Mouse (Mus musculus): ENCODE results near the gene 4930432M17Rik. TPM values are rescaled to one million over a fixed set of nuclear protein-coding genes. Genes with fewer than 3 reads are reported as not detected.

The 4930432M17Rik gene
- polyA plus RNA-seq, 1 experiment from 2014 or later: not detected

DNA sequence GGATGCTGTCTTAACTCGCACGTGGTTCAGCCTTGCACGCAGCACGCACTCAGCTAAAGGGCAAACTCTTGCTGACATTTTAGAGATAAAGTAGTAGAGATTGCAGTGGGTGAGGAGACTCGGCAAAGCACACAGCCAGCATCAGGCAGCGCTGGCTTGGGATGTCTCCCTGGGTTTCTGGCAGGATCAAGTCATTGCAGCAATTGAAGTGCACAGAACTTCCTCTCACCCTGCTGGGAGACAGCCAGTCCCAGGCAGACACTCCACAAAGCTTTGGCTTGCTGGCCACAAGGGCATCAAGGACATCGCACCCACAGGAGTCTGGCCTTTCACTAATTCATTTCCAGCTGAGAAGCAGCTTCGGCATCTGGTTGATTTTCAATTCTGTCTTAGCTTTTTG, 27.3 kb upstream of the 4930432M17Rik start:
- 63% methylated on average over 8 of the region's 8 CpGs for WGBS
- Histone ChIP-seq H3K27me3 (replicated peaks) (no peaks in the 10 kb centered on the region), H3K9me3 (no peaks in the 10 kb centered on the region), H3K4me3 (replicated peaks) (no peak overlapping the region), H3K9ac (no peak overlapping the region), H3K36me3 (no peaks in the 10 kb centered on the region), H3K4me1 (peaks cover 20% of the 10 kb centered on the region; the same call in 1 of the 2 replicates), H3K27ac (no peak overlapping the region), H3K4me2 (no peak overlapping the region)
- no peak for ATAC-seq (ENCODE audit: insufficient read depth, low FRiP score, low read depth)

DNA sequence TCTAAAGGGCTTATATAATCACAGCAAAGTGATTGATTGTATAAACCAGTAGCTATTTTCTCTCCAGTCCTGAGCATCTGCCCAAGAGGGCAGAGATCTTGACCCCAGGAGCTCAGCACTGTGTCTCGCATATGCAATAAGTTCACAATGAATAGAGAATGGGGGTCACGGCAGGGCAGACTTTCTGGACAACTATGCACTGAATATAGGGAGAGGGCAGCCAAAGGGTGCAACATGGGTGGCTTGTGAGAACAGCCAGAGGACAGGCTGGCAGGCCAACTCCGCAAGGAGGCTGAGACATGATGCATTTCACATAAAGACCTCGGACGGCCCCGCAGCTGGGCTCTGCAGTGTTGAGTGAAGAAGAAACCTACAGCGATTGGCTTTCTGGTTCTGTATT, 25.1 kb upstream of the 4930432M17Rik start:
- Histone ChIP-seq H3K4me3 (replicated peaks) (no peak overlapping the region), H3K36me3 (no peaks in the 10 kb centered on the region), H3K4me1 (peaks cover 25% of the 10 kb centered on the region), H3K9me3 (no peaks in the 10 kb centered on the region), H3K27ac (peak overlapping the region; percentile 82), H3K27me3 (replicated peaks) (no peaks in the 10 kb centered on the region), H3K4me2 (no peak overlapping the region), H3K9ac (no peak overlapping the region)
- no peak for ATAC-seq (ENCODE audit: insufficient read depth, low FRiP score, low read depth)
- WGBS: 53% methylated on average over 7 of the region's 7 CpGs

DNA sequence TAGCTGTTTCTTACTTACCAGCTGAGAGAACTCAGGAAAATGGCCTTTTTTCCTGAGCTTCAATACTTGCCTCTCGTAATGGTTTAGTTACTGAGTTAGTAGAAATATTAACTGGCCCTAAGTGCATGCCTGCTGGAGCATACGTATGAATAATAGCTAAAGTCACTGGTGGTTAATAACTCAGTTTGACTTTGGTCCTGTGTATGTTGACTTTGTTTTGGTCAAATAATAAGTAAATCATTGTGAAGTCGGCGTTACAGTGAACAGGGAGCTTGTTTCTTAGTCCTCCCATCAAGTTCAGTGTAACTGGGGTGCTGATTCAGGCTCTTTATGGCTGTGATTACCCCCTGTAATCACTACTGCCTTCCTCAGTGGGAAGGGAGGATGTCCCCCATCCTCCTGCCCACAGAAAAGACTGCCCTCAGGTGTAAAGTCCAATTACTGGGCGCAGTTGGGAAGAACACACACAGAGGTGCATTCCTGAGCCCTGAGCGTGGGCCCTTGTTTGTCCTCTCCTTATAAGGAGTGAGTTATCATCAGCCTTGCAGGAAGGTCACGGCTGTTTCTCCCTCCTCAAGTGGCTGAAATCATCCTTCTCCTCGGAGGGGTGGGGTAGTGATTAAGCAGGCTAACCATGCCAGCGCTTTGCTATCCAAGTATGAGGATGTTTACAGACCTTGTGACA, 24.1 kb upstream of the 4930432M17Rik start:
- H3K36me3 ChIP-seq: no peaks in the 10 kb centered on the region
- no peak overlapping the region for H3K4me3 ChIP-seq (replicated peaks)
- peak overlapping the region; percentile 82 for H3K27ac ChIP-seq
- H3K4me2 ChIP-seq: no peak overlapping the region
- peak; percentile 82 for ATAC-seq (ENCODE audit: insufficient read depth, low FRiP score, low read depth)
- no peak overlapping the region for H3K9ac ChIP-seq
- peaks cover 28% of the 10 kb centered on the region for H3K4me1 ChIP-seq
- H3K27me3 ChIP-seq (replicated peaks): no peaks in the 10 kb centered on the region
- no peaks in the 10 kb centered on the region for H3K9me3 ChIP-seq
- WGBS: 27% methylated on average over 9 of the region's 9 CpGs

DNA sequence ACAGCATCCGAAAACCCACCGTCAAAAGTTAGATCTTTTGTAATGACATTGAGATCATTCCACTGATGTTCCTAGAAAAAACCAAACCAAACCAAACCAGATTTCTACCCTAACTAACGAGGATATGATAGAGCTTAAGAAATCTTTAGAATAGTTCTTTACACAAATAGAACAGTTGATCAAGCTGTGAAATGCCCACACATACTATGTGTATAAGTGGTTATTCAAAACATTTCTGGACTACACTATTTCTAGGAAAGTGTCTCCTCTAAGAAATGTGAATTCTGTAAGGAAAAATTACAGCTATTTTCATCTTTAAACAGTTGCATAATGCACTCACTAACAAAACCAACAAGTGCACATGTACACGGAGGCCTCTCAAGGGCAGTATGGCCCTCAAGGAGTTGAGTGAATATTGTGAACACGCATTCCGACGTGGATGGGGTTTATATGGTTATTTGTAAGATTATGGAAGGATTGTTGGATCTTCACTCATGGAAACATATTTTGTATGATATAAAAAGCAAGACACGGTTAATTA, 22.3 kb upstream of the 4930432M17Rik start:
- 90% methylated on average over 8 of the region's 8 CpGs for WGBS

DNA sequence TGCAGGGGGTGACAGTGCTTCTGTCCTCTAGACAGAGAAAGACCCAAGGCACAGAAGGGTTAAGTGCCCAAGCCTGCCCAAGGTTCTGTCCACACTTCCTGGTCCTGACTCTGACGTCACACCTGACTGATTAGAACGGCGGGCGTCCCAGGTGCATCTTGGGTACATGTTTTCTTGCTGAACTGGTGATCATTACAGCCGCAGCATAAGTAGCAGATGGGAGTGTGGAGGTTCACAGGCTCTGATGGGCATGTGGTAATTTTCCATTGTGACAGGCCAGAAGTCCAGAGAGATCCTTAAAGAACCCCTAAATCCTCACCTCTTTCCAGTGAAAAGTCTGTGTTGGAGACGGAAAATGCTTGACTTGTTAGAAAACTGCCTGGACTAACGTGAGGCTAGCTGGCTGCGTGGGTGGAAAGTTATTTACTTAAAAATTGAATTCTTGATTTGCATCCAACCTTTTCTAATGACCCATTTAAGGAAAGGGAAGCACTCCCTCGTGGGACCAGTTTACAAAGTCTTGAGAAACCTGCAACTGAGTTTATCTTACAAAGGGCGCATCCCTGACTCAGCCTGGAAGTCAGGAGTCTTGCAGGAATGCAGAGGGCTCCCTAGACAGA, 20.4 kb upstream of the 4930432M17Rik start:
- Histone ChIP-seq H3K4me1 (peaks cover 28% of the 10 kb centered on the region), H3K9ac (no peak overlapping the region), H3K9me3 (no peaks in the 10 kb centered on the region), H3K36me3 (no peaks in the 10 kb centered on the region), H3K27me3 (replicated peaks) (no peaks in the 10 kb centered on the region), H3K4me3 (replicated peaks) (no peak overlapping the region), H3K27ac (peak overlapping the region; percentile 65), H3K4me2 (peak overlapping the region; percentile 25; the same call in 1 of the 2 replicates)
- ATAC-seq (ENCODE audit: insufficient read depth, low FRiP score, low read depth): peak; percentile 56
- 32% methylated on average over 10 of the region's 10 CpGs for WGBS

More for the DNA sequence above, 22.3 kb upstream of the 4930432M17Rik start:
- Histone ChIP-seq H3K9ac (no peak overlapping the region), H3K36me3 (no peaks in the 10 kb centered on the region), H3K4me1 (peaks cover 28% of the 10 kb centered on the region), H3K27ac (no peak overlapping the region), H3K27me3 (replicated peaks) (no peaks in the 10 kb centered on the region), H3K4me3 (replicated peaks) (no peak overlapping the region), H3K9me3 (no peaks in the 10 kb centered on the region), H3K4me2 (no peak overlapping the region)
- no peak for ATAC-seq (ENCODE audit: insufficient read depth, low FRiP score, low read depth)

DNA sequence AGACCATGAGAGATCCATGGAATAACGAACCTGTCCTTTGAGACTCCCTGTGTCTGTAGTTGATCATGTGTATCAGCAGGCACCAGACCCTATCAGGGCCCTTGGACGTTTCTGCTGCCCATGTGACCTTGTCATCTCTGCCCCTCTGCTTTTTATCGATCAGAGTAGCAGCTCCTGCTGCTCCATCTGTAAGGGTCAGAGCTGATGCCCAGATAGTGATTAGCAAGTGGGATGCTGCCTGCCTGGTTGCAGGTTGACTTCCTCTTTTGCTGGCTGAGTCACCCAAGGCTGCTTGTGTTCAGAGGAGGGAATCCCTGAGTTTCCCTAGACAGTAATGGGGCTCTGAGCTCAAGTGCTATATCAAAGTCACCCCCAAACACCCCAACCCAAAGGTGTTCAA, 18.9 kb upstream of the 4930432M17Rik start:
- Histone ChIP-seq H3K27me3 (replicated peaks) (no peaks in the 10 kb centered on the region), H3K9me3 (no peaks in the 10 kb centered on the region), H3K36me3 (no peaks in the 10 kb centered on the region), H3K9ac (no peak overlapping the region), H3K4me3 (replicated peaks) (no peak overlapping the region), H3K4me2 (no peak overlapping the region), H3K4me1 (peaks cover 15% of the 10 kb centered on the region), H3K27ac (no peak overlapping the region)
- no peak for ATAC-seq (ENCODE audit: insufficient read depth, low FRiP score, low read depth)
- 66% methylated on average over 3 of the region's 3 CpGs for WGBS

DNA sequence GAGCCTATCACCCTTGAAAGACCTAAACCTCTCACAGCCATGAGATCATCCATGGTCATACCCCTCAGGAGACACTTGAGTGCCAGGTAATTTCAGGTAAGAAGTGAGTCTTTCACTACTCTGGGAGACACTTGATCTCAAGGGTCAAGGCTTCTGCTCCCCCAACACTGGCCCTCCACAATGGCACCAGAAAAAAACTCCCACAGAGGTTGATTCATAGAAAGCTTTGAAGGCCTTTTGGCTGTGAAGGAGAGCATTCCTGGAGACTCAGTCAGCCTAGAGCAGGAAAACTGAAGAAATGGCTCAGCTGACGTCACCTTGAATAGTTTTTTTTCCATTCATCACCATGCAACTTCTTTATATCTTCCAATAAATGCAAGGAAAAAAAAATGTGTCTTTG, 18.4 kb upstream of the 4930432M17Rik start:
- ATAC-seq (ENCODE audit: insufficient read depth, low FRiP score, low read depth): no peak
- Histone ChIP-seq H3K27ac (no peak overlapping the region), H3K9me3 (no peaks in the 10 kb centered on the region), H3K4me2 (no peak overlapping the region), H3K27me3 (replicated peaks) (no peaks in the 10 kb centered on the region), H3K9ac (no peak overlapping the region), H3K4me1 (peaks cover 11% of the 10 kb centered on the region), H3K36me3 (no peaks in the 10 kb centered on the region), H3K4me3 (replicated peaks) (no peak overlapping the region)
- WGBS: 66% methylated on average over 1 of the region's 1 CpGs

DNA sequence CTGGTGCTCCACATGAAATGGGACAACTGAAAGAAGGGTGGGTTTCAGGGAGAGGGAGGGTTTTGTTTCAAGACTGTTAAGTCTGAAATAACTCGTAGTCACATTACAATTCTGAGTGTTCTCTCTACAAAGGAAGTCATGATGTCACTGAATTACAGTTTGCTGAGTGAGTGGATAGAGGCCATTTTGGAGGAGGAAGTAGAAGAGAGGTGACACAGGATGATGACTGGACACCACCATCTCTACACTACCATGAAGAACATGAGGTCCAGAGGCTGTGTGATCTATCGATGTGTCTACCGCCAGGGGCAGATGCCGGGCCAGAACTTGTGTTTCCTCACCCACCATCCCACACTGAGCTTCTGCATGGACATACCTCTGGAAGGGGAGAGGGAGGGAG, 13.6 kb upstream of the 4930432M17Rik start:
- Histone ChIP-seq H3K9me3 (no peaks in the 10 kb centered on the region), H3K4me3 (replicated peaks) (no peak overlapping the region), H3K27me3 (replicated peaks) (no peaks in the 10 kb centered on the region), H3K27ac (no peak overlapping the region), H3K9ac (no peak overlapping the region), H3K4me2 (no peak overlapping the region), H3K4me1 (no peaks in the 10 kb centered on the region), H3K36me3 (no peaks in the 10 kb centered on the region)
- 97% methylated on average over 4 of the region's 4 CpGs for WGBS
- ATAC-seq (ENCODE audit: insufficient read depth, low FRiP score, low read depth): no peak

DNA sequence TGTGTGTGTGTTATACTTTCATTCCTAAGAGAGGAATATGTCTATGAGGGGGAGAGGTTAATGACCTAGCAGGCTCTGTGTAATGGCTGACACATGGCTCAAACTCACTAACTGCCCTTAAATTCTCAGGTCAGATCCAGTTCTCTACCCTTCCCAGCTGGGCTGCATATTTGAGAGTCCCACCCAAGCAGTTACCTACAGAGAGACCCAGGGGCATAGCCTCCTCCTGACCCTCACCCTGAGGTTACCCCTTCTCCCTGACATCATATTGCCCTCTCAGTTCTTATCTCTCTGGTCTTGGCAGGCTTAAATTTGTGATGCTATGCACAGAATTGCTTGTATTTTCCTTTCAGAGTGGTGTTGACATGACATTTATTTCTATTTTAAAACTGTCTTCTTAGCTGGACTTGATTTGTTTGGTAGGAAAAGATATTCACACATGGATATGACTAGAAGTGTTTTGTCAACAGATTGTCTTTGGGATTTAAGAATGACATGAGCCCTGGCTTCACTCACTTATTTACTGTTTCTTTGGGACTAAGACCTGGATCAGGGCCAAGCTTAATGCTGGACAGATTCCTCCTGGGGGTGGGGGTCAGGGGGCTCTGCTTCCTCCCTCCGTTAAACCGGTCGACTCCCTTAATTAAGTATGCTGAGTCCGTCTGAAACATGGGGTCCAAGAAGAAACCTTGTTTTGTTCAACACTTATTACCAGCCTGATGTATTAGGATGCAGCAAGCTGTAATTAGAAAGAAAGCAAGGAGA, 7.7 kb upstream of the 4930432M17Rik start:
- H3K4me1 ChIP-seq: peaks cover 9% of the 10 kb centered on the region; the same call in 1 of the 2 replicates
- no peaks in the 10 kb centered on the region for H3K27me3 ChIP-seq (replicated peaks)
- no peaks in the 10 kb centered on the region for H3K36me3 ChIP-seq
- no peak overlapping the region for H3K4me3 ChIP-seq (replicated peaks)
- peak overlapping the region; percentile 31; the same call in 1 of the 2 replicates for H3K27ac ChIP-seq
- no peak; the same call in 1 of the 2 replicates for ATAC-seq (ENCODE audit: insufficient read depth, low FRiP score, low read depth)
- WGBS: 28% methylated on average over 4 of the region's 4 CpGs
- no peak overlapping the region for H3K4me2 ChIP-seq
- H3K9ac ChIP-seq: no peak overlapping the region
- H3K9me3 ChIP-seq: no peaks in the 10 kb centered on the region

DNA sequence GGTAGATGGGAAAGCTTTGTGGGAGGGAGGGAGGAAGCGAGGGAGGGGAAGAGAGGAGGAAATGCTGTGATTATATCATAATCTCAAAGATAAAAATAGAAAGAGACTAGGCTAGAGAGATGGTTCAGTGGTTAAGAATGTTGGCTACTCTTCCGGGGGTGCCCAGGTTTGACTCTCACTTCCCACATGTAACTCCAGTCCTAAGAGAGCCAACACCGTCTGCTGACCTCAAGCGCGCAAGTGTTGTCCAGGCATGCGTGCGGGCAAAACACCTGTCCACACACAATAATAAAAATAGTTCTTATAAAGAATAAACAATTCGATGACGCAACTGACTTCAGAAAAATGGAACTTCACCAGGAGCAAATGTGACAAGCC, 7.1 kb upstream of the 4930432M17Rik start:
- Histone ChIP-seq H3K36me3 (no peaks in the 10 kb centered on the region), H3K9ac (no peak overlapping the region), H3K27ac (no peak overlapping the region), H3K4me3 (replicated peaks) (no peak overlapping the region), H3K9me3 (no peaks in the 10 kb centered on the region), H3K4me1 (peaks cover 9% of the 10 kb centered on the region; the same call in 1 of the 2 replicates), H3K27me3 (replicated peaks) (no peaks in the 10 kb centered on the region), H3K4me2 (no peak overlapping the region)
- 80% methylated on average over 9 of the region's 9 CpGs for WGBS
- ATAC-seq (ENCODE audit: insufficient read depth, low FRiP score, low read depth): no peak

DNA sequence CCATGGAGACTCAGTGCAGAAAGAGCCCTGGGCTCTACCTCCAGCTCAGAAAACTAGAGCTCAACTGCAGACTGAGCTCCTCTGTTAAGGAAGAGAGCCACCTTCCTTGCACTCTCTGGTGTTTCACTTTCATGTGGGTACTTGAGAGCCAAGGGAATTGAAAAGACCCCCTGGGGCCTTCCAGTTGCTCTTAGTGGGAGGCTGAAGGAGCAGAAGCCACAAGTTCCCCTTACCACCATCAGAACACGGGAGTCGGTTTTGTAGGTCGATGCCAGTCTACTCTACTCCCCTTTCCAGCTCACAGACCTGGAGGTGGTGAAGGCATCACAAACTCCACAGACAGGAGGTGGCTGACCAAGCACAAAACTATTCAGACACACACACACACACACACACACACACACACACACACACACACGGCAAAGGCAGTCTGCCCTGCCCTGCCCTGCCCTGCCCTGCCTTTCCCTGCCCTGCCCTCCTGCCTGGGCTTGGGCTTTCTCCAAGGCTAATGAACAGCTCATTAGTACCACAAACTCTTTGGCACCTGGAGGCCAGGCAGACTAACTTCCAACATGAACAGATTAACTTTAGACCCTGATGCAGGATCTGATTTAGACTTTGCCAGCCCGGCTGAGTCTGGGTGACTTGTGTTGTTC, 1.7 kb downstream of the 4930432M17Rik start:
- Histone ChIP-seq H3K4me1 (0 out of 2 replicates have a peak, but pooled peaks cover 3% of the 10 kb centered on the region), H3K9me3 (no peaks in the 10 kb centered on the region), H3K9ac (no peak overlapping the region), H3K4me3 (replicated peaks) (no peak overlapping the region), H3K4me2 (no peak overlapping the region), H3K27me3 (replicated peaks) (no peaks in the 10 kb centered on the region), H3K27ac (no peak overlapping the region; the same call in 1 of the 2 replicates), H3K36me3 (no peaks in the 10 kb centered on the region)
- peak; percentile 71 for ATAC-seq (ENCODE audit: insufficient read depth, low FRiP score, low read depth)
- WGBS: 76% methylated on average over 5 of the region's 5 CpGs
